16 mouse cellular contexts compared by ENCODE assay signal in the genomic region with DNA sequence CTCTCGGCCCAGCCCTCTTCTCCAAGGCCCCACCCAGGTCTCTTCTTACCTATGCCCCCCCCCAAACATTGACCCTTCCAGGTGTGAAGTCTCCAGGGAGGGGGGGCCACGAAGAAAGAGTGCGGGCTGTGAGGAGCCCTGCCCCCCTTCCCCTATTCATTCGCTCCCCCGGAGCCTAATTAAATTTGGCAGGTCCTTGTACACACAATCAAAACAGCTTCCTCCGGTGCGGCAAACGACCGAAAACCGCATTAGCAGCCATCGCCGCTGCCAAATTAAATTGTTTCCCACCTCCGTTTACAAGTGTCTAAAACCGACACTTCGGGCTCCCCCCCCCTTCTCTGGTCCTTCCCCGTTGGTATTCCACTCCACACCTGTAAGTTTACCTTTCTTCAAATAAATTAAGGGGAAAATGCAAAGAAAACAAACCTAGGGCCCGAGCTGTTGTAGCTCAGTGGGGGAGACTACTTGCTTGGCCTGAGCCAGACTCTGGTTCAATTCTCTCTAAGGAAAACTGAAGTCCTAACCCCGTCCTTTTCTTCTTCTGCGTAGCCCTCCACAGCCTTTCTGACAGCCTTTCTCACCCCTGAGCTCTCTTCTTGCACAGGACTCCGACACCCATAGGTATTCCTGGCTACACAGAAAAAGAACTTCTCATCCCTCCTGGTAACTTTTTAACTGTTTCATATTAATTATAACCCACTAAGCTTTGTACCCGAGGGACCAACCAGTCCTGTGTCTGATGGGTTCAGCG. TPM values are rescaled to one million over a fixed set of nuclear protein-coding genes. Genes with fewer than 3 reads are reported as not detected.
DNase-seq lines count a peak whose midpoint lies in the region; ATAC-seq lines count a peak whose summit lies in the region.
"Had no signal": no experiment of that assay in that cellular context is flagged by ENCODE, and none has a peak within 500 bp of the region (broad histone marks: within the 10 kb centered on the region; RNA-seq: fewer than 3 reads in every experiment).

No protein-coding gene starts in this region.

- H3K9me3 ChIP-seq in forebrain, embryonic 12.5 days = no peaks in the 10 kb centered on the region
- no peaks in the 10 kb centered on the region for H3K9me3 ChIP-seq in forebrain, embryonic 14.5 days (replicated peaks; ENCODE audit: control insufficient read depth, low read length)
- H3K9me3 ChIP-seq in embryonic facial prominence, embryonic 14.5 days (ENCODE audit: control insufficient read depth, low read length) = no peaks in the 10 kb centered on the region
- H3K9me3 ChIP-seq in midbrain, embryonic 12.5 days = no peaks in the 10 kb centered on the region
- H3K9me3 ChIP-seq: liver, embryonic 15.5 days had no signal

- H3K4me1 ChIP-seq in forebrain, embryonic 12.5 days = peaks cover 80% of the 10 kb centered on the region
- peaks cover 11% of the 10 kb centered on the region for H3K4me1 ChIP-seq in forebrain, embryonic 14.5 days (ENCODE audit: control insufficient read depth, insufficient read depth, low read length)
- H3K4me1 ChIP-seq in embryonic facial prominence, embryonic 14.5 days (ENCODE audit: control insufficient read depth, insufficient read depth, low read length) = no peaks in the 10 kb centered on the region
- peaks cover 80% of the 10 kb centered on the region for H3K4me1 ChIP-seq in midbrain, embryonic 12.5 days
- H3K4me1 ChIP-seq: liver, embryonic 15.5 days had no signal

- H3K9ac ChIP-seq in forebrain, embryonic 12.5 days = no peak overlapping the region
- no peak overlapping the region for H3K9ac ChIP-seq in forebrain, embryonic 14.5 days (ENCODE audit: low read length)
- H3K9ac ChIP-seq in embryonic facial prominence, embryonic 14.5 days (ENCODE audit: low read depth, low read length) = no peak overlapping the region
- peak overlapping the region; percentile 37; the same call in 1 of the 2 replicates for H3K9ac ChIP-seq in midbrain, embryonic 12.5 days (replicated peaks)
- H3K9ac ChIP-seq: liver, embryonic 15.5 days had no signal

- ATAC-seq in forebrain, embryonic 12.5 days (ENCODE audit: low FRiP score) = no peak
- ATAC-seq in forebrain, embryonic 14.5 days = no peak
- ATAC-seq in embryonic facial prominence, embryonic 14.5 days (ENCODE audit: low read depth) = no peak
- no peak for ATAC-seq in midbrain, embryonic 12.5 days (ENCODE audit: low FRiP score, low read depth)
- ATAC-seq in monocyte, adult 5-6 weeks (replicated peaks; ENCODE audit: insufficient number of reproducible peaks, low FRiP score, low TSS enrichment, poor library complexity, severe bottlenecking) = no peak

- DNase-seq in forebrain, embryonic 14.5 days (ENCODE audit: low spot score) = no peak
- DNase-seq in R1 (ENCODE audit: low read depth, low spot score) = peak; percentile 38
- no peak for DNase-seq in embryonic facial prominence, embryonic 14.5 days (ENCODE audit: low spot score)
- DNase-seq in adrenal gland, postnatal 10 days = no peak
- DNase-seq in lung, postnatal 25 days (ENCODE audit: low spot score) = no peak
- DNase-seq: cerebellum, adult 8-10 months; right cerebral cortex, postnatal 14 days had no signal

- H3K4me3 ChIP-seq in forebrain, embryonic 12.5 days (replicated peaks) = no peak overlapping the region
- H3K4me3 ChIP-seq in forebrain, embryonic 14.5 days (ENCODE audit: low read depth, low read length) = no peak overlapping the region
- H3K4me3 ChIP-seq in embryonic facial prominence, embryonic 14.5 days (ENCODE audit: low read depth, low read length) = peak overlapping the region; percentile 7; the same call in 1 of the 2 replicates
- H3K4me3 ChIP-seq in midbrain, embryonic 12.5 days = peak overlapping the region; percentile 28
- H3K4me3 ChIP-seq: liver, embryonic 15.5 days had no signal

- H3K27ac ChIP-seq in forebrain, embryonic 12.5 days = no peak overlapping the region
- no peak overlapping the region for H3K27ac ChIP-seq in forebrain, embryonic 14.5 days (ENCODE audit: low read depth, low read length)
- no peak overlapping the region for H3K27ac ChIP-seq in embryonic facial prominence, embryonic 14.5 days (replicated peaks; ENCODE audit: low read depth, low read length)
- H3K27ac ChIP-seq in midbrain, embryonic 12.5 days (replicated peaks) = peak overlapping the region; percentile 94
- H3K27ac ChIP-seq: liver, embryonic 15.5 days; macrophage had no signal

- H3K36me3 ChIP-seq in forebrain, embryonic 12.5 days (replicated peaks) = no peaks in the 10 kb centered on the region
- H3K36me3 ChIP-seq in forebrain, embryonic 14.5 days (ENCODE audit: control insufficient read depth, insufficient read depth, low read length) = no peaks in the 10 kb centered on the region
- H3K36me3 ChIP-seq in embryonic facial prominence, embryonic 14.5 days (ENCODE audit: control insufficient read depth, insufficient read depth, low read length) = no peaks in the 10 kb centered on the region
- 0 out of 2 replicates have a peak, but pooled peaks cover 6% of the 10 kb centered on the region for H3K36me3 ChIP-seq in midbrain, embryonic 12.5 days
- H3K36me3 ChIP-seq: liver, embryonic 15.5 days had no signal

- peak overlapping the region; percentile 47 for H3K4me2 ChIP-seq in forebrain, embryonic 12.5 days
- no peak overlapping the region for H3K4me2 ChIP-seq in forebrain, embryonic 14.5 days (ENCODE audit: low read length)
- H3K4me2 ChIP-seq in embryonic facial prominence, embryonic 14.5 days (ENCODE audit: low read depth, low read length) = peak overlapping the region; percentile 53
- H3K4me2 ChIP-seq in midbrain, embryonic 12.5 days (replicated peaks) = peak overlapping the region; percentile 61
- H3K4me2 ChIP-seq: heart, embryonic 11.5 days; liver, embryonic 15.5 days had no signal

- H3K27me3 ChIP-seq in forebrain, embryonic 12.5 days = peaks cover 100% of the 10 kb centered on the region
- peaks cover 98% of the 10 kb centered on the region for H3K27me3 ChIP-seq in forebrain, embryonic 14.5 days (replicated peaks; ENCODE audit: control insufficient read depth, insufficient read depth, low read length)
- H3K27me3 ChIP-seq in embryonic facial prominence, embryonic 14.5 days (replicated peaks; ENCODE audit: control insufficient read depth, insufficient read depth, low read length) = peaks cover 100% of the 10 kb centered on the region
- H3K27me3 ChIP-seq in midbrain, embryonic 12.5 days = peaks cover 98% of the 10 kb centered on the region

- under 1% methylated on average over 22 of the region's 22 CpGs for WGBS in forebrain, embryonic 12.5 days
- WGBS in forebrain, embryonic 14.5 days = under 1% methylated on average over 22 of the region's 22 CpGs
- 1% methylated on average over 22 of the region's 22 CpGs for WGBS in embryonic facial prominence, embryonic 14.5 days
- WGBS in midbrain, embryonic 12.5 days = under 1% methylated on average over 22 of the region's 22 CpGs

RNA-seq across cellular contexts. Expression of a gene that starts 8.6 kb away (rescaled TPM):
- polyA plus RNA-seq in forebrain, embryonic 12.5 days (2016; fragmentation: Nextera tagmentation; extraction: Ambion mirVana) = 0.37 and 0.43 TPM in 2 replicates
- polyA plus RNA-seq in forebrain, embryonic 14.5 days (2014; fragmentation: Nextera tagmentation; extraction: Ambion mirVana) = 0.05 and 0.06 TPM in 2 replicates
- polyA plus RNA-seq in embryonic facial prominence, embryonic 14.5 days (2014; fragmentation: Nextera tagmentation; extraction: Ambion mirVana) = 2.6 TPM in 2 replicates
- 4.4 and 5.7 TPM in 2 replicates for polyA plus RNA-seq in midbrain, embryonic 12.5 days (2016; fragmentation: Nextera tagmentation; extraction: Ambion mirVana)
- total RNA-seq in adrenal gland, postnatal 10 days (2021) = under 1 TPM; 0.15 to 0.64 TPM
- not detected in 3 replicates for total RNA-seq in monocyte, adult 5-6 weeks (2017)
- total RNA-seq: hematopoietic stem cell, adult 5-6 weeks; left cerebral cortex, postnatal 14 days had no signal
- polyA plus RNA-seq: kidney, embryonic 14.5 days; macrophage had no signal

Comparison
In these comparisons a context has a peak if more than half of its experiments do, and no peak if none do; other contexts are left out.
1. H3K4me3 ChIP-seq: peak in embryonic facial prominence, embryonic 14.5 days (single experiment) and midbrain, embryonic 12.5 days (single experiment); none in forebrain, embryonic 12.5 days (single experiment) and forebrain, embryonic 14.5 days (single experiment).